Mouse (Mus musculus) kidney, embryonic 14.5 days (tissue): Measurements from ENCODE around the gene Noxo1. TPM values are rescaled to one million over a fixed set of nuclear protein-coding genes. Genes with fewer than 3 reads are reported as not detected.
"Not testable (repeated sequence)": the region's sequence is repeated elsewhere in the genome, so short reads cannot be mapped to it uniquely, and the experiment has no call there.

Experiments used
- ATAC-seq: fragments of 200-750 bp; cut with Nextera tagmentation; 2 replicates; pipeline ENCODE4 v1.8.0; 2017; ENCODE audit warnings: moderate number of reproducible peaks, mild to moderate bottlenecking, moderate TSS enrichment, moderate library complexity; ENCODE audit not compliant: low FRiP score, low TSS enrichment
- H3K27ac ChIP-seq: fragments of 300-500 bp; sonication (generic); 2 replicates; pipeline ENCODE4 v1.5.1; 2014; ENCODE audit warnings: low read depth, mild to moderate bottlenecking, low read length, moderate library complexity, mixed read lengths
- H3K27me3 ChIP-seq: fragments of 300-500 bp; sonication (generic); 2 replicates; pipeline ENCODE4 v1.6.1; 2014; ENCODE audit warnings: mild to moderate bottlenecking, low read length; ENCODE audit not compliant: control insufficient read depth, insufficient read depth
- H3K36me3 ChIP-seq: fragments of 300-500 bp; sonication (generic); 2 replicates; pipeline ENCODE4 v1.6.1; 2014; ENCODE audit warnings: low read length, mixed read lengths; ENCODE audit not compliant: control insufficient read depth, insufficient read depth
- H3K4me1 ChIP-seq: fragments of 300-500 bp; sonication (generic); 2 replicates; pipeline ENCODE4 v1.6.1; 2014; ENCODE audit warnings: low read length, mixed read lengths; ENCODE audit not compliant: control insufficient read depth, insufficient read depth
- H3K4me2 ChIP-seq: fragments of 300-500 bp; sonication (generic); replicated peaks from 2 replicates; pipeline ENCODE4 v1.6.1; 2014; ENCODE audit warnings: low read depth, mild to moderate bottlenecking, low read length
- H3K4me3 ChIP-seq: fragments of 300-500 bp; sonication (generic); 2 replicates; pipeline ENCODE4 v1.5.1; 2014; ENCODE audit warnings: mild to moderate bottlenecking, low read length
- H3K9ac ChIP-seq: fragments of 300-500 bp; sonication (generic); 2 replicates; pipeline ENCODE4 v1.6.1; 2014; ENCODE audit warnings: low read depth, mild to moderate bottlenecking, low read length, moderate library complexity
- H3K9me3 ChIP-seq: fragments of 300-500 bp; sonication (generic); 2 replicates; pipeline ENCODE4 v1.6.1; 2016; ENCODE audit warnings: low read length; ENCODE audit not compliant: control insufficient read depth
- WGBS: fragments of 180-500 bp; shearing (Covaris S2); extraction: QIAGEN DNeasy Blood & Tissue Kit; methylation state at CpG from one replicate; pipeline ENCODE4 v1.1.7; 2014; 5-methylcytosine and 5-hydroxymethylcytosine counted together
- polyA plus RNA-seq: library from polyadenylated mRNA; unstranded; fragments of >200 nt; fragmentation: Nextera tagmentation; extraction: Ambion mirVana; gene quantifications from 2 replicates; pipeline ENCODE4 v1.2.1, GENCODE M21; 2014

Gene Noxo1
- polyA plus RNA-seq, 1 experiment from 2014 or later: 3.5 TPM

DNA sequence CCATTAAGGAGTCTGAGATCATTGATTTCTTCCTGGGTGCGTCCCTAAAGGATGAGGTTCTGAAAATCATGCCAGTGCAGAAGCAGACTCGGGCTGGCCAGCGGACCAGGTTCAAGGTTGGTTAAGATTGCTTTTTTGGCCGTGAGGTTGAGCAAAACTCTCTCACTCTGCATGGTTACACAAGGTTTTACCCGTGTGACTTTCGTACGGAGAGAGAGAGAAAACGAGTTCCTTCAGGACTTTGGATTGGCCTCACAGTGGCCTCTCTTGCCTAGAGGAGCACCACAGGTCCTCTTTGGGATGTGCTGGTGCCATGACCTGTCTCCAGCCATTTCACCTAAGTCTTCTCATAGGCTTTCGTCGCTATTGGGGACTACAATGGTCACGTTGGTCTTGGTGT, 24.6 kb downstream of the Noxo1 start:
- not testable (repeated sequence) for ATAC-seq, H3K9me3 ChIP-seq, H3K4me1 ChIP-seq, H3K27me3 ChIP-seq
- Histone ChIP-seq H3K9ac (peak overlapping the region; percentile 86), H3K4me3 (peak overlapping the region; percentile 90), H3K36me3 (peaks cover 30% of the 10 kb centered on the region), H3K27ac (peak overlapping the region; percentile 83; the same call in 1 of the 2 replicates), H3K4me2 (peak overlapping the region; percentile 78)
- WGBS: under 1% methylated on average over 10 of the region's 11 CpGs

GRCm38 (mm10) chr17:24721383-24721955, 25.4 kb downstream of the Noxo1 start:
- H3K4me2 ChIP-seq: peak overlapping the region; percentile 78
- WGBS: 58% methylated on average over 7 of the region's 7 CpGs
- peak overlapping the region; percentile 86 for H3K9ac ChIP-seq
- not testable (repeated sequence) for H3K27ac ChIP-seq, H3K27me3 ChIP-seq, ATAC-seq, H3K4me1 ChIP-seq, H3K9me3 ChIP-seq
- peaks cover 24% of the 10 kb centered on the region for H3K36me3 ChIP-seq
- peak overlapping the region; percentile 90 for H3K4me3 ChIP-seq

- WGBS: 39% methylated on average over 13 of the region's 13 CpGs
- Histone ChIP-seq H3K27me3 (no peaks in the 10 kb centered on the region), H3K27ac (no peak overlapping the region), H3K4me1 (peaks cover 8% of the 10 kb centered on the region), H3K9me3 (no peaks in the 10 kb centered on the region), H3K9ac (peak overlapping the region; percentile 86; the same call in 1 of the 2 replicates), H3K36me3 (peaks cover 20% of the 10 kb centered on the region), H3K4me3 (peak overlapping the region; percentile 90), H3K4me2 (peak overlapping the region; percentile 78)
- ATAC-seq: no peak
These were observed 26.3 kb downstream of the Noxo1 start for GRCm38 (mm10) chr17:24722220-24722924.

DNA sequence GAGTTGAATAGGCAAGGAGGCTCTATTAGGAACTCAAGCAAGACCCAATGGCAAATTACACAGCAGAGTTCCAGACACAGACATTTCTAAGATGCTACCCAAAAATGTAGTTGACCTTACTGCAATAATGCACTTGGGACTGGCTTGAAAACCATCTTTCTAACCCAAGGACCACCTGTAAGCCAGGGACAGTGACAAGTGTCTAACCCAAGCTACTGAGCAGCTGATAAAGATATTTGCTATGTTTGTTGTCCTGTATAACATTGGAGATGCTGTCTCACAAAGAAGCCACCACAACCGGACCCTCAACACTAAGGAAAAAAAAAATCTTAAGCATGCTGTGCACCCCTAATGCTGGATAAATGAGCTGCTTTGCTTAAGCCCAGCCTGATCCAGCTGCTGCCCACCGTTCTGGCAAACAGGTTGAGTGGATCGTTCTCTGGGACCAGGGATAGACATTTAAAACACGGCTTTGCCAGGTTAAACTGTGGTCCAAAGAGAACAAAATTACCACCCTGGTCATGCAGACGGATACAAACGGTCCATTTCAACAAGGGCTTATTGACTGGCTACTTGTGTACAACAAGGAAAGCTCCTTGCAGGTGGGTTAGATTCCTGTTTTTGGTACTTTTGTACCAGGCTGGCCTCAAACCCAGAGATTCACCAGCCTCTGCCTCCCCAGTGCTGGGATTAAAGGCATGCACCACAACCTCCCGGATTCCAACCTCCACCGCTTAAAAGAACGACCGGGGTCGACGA, 27.3 kb downstream of the Noxo1 start:
- WGBS: 3% methylated on average over 12 of the region's 12 CpGs
- peak overlapping the region; percentile 71 for H3K27ac ChIP-seq
- peak overlapping the region; percentile 90 for H3K4me3 ChIP-seq
- H3K4me2 ChIP-seq: peak overlapping the region; percentile 78
- no peaks in the 10 kb centered on the region for H3K27me3 ChIP-seq
- peak overlapping the region; percentile 89 for H3K9ac ChIP-seq
- H3K36me3 ChIP-seq: peaks cover 20% of the 10 kb centered on the region
- peaks cover 8% of the 10 kb centered on the region for H3K4me1 ChIP-seq
- H3K9me3 ChIP-seq: no peaks in the 10 kb centered on the region
- no peak for ATAC-seq

DNA sequence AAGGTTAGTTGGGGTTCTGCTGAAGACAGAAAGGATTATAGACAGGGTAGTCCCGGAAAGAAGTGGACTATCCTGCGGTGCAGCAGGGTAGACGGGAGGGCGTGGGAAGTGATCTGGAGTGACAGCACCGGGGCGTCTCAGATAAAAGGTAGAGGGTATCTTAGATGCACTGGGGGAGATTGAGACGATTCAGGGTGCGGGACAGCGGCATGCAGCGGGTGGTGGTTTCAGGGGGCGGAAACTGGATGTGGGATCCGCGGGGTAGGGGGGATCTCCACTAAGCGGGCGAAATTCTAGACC, 27.8 kb downstream of the Noxo1 start:
- Histone ChIP-seq H3K27ac (peak overlapping the region; percentile 71), H3K4me2 (peak overlapping the region; percentile 78), H3K36me3 (peaks cover 20% of the 10 kb centered on the region), H3K27me3 (no peaks in the 10 kb centered on the region), H3K4me1 (peaks cover 8% of the 10 kb centered on the region), H3K9ac (peak overlapping the region; percentile 89), H3K9me3 (no peaks in the 10 kb centered on the region), H3K4me3 (peak overlapping the region; percentile 90)
- WGBS: under 1% methylated on average over 15 of the region's 15 CpGs
- ATAC-seq: peak; percentile 0; the same call in 1 of the 2 replicates

- ATAC-seq: peak; percentile 79
- Histone ChIP-seq H3K27ac (peak within 1 kb of the TSS; percentile 71), H3K4me3 (peak within 1 kb of the TSS; percentile 90), H3K4me1 (peaks cover 8% of the 10 kb centered on the region), H3K36me3 (peaks cover 20% of the 10 kb centered on the region), H3K4me2 (peak within 1 kb of the TSS; percentile 78), H3K9ac (peak within 1 kb of the TSS; percentile 89), H3K9me3 (no peaks in the 10 kb centered on the region), H3K27me3 (no peaks in the 10 kb centered on the region)
- WGBS: under 1% methylated on average over 30 of the region's 30 CpGs
These were observed 28.1 kb downstream of the Noxo1 start, which contains the start of gene Ndufb10 for GRCm38 (mm10) chr17:24724184-24724583. TSS of gene Ndufb10 (minus strand) at chr17:24724478.

- Histone ChIP-seq H3K27ac (no peak overlapping the region), H3K36me3 (peaks cover 17% of the 10 kb centered on the region), H3K9ac (no peak overlapping the region), H3K4me2 (no peak overlapping the region), H3K27me3 (no peaks in the 10 kb centered on the region), H3K4me3 (no peak overlapping the region), H3K9me3 (no peaks in the 10 kb centered on the region), H3K4me1 (peaks cover 8% of the 10 kb centered on the region)
- no peak for ATAC-seq
- WGBS: 73% methylated on average over 3 of the region's 3 CpGs
These were observed 29.8 kb downstream of the Noxo1 start for GRCm38 (mm10) chr17:24725637-24726390.

DNA sequence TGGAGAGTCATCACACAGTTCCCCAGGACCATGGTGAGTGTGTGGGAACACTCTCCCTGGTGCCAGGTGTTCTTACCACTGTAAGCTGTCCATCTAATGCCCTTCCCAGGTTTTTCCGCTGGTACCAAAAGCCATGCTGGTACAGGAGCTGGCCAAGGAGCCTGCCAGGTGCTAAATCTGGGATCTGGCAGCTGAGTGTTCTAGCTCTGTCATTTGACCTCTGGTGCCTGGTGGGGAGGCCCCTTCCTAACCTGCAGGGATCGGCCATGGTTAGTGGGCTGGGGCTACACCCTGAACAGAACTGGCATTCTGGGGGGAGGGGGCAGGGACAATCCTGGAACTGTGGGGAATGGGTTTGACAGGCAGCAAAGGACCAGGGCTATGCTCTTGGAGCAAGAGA, 31.6 kb downstream of the Noxo1 start, which contains the start of gene Rpl3l:
Rpl3l (plus strand) TSS at position 203 of the 400 bp plus-strand sequence.
- no peaks in the 10 kb centered on the region for H3K27me3 ChIP-seq
- H3K4me2 ChIP-seq: no peak within 1 kb of the TSS
- H3K36me3 ChIP-seq: peaks cover under 1% of the 10 kb centered on the region; the same call in 1 of the 2 replicates
- peak within 1 kb of the TSS; percentile 18; the same call in 1 of the 2 replicates for H3K9ac ChIP-seq
- no peak for ATAC-seq
- no peaks in the 10 kb centered on the region for H3K9me3 ChIP-seq
- H3K4me3 ChIP-seq: no peak within 1 kb of the TSS
- WGBS: 64% methylated on average over 2 of the region's 2 CpGs
- H3K27ac ChIP-seq: no peak within 1 kb of the TSS
- no peaks in the 10 kb centered on the region for H3K4me1 ChIP-seq
